Comparison of ENCODE assay signal across 9 mouse cellular contexts in genomic region chr8:70729808-70730475, GRCm38 (mm10). TPM values are rescaled to one million over a fixed set of nuclear protein-coding genes. Genes with fewer than 3 reads are reported as not detected.
DNase-seq lines count a peak whose midpoint lies in the region; ATAC-seq lines count a peak whose summit lies in the region.
"Had no signal": no experiment of that assay in that cellular context is flagged by ENCODE, and none has a peak within 500 bp of the region (broad histone marks: within the 10 kb centered on the region; RNA-seq: fewer than 3 reads in every experiment).

No protein-coding gene starts in this region.

- no peak for ATAC-seq in erythroblast, adult 5-6 weeks (replicated peaks; ENCODE audit: low FRiP score, poor library complexity, severe bottlenecking)
- no peak for ATAC-seq in forebrain, embryonic 13.5 days
- no peak for ATAC-seq in liver, embryonic 12.5 days
- no peak for ATAC-seq in neural tube, embryonic 15.5 days (ENCODE audit: low FRiP score)
- no peak for ATAC-seq in cerebellum, adult (ENCODE audit: insufficient number of reproducible peaks, low FRiP score, low TSS enrichment)

- H3K27ac ChIP-seq in forebrain, embryonic 13.5 days, result no peak overlapping the region
- no peak overlapping the region for H3K27ac ChIP-seq in liver, embryonic 12.5 days
- no peak overlapping the region for H3K27ac ChIP-seq in neural tube, embryonic 15.5 days (replicated peaks)

- DNase-seq in CD4-positive helper T cell, adult 2 months (ENCODE audit: low read depth, low spot score), result peak; percentile 55
- no peak for DNase-seq in left cerebral cortex, adult 18-20 months (ENCODE audit: low spot score in 2 of 2)

- H3K27me3 ChIP-seq in erythroblast, embryonic 14.5 days (ENCODE audit: control insufficient read depth), result peaks cover 51% of the 10 kb centered on the region
- peaks cover 59% of the 10 kb centered on the region for H3K27me3 ChIP-seq in forebrain, embryonic 13.5 days
- peaks cover 80% of the 10 kb centered on the region for H3K27me3 ChIP-seq in liver, embryonic 12.5 days (replicated peaks)
- peaks cover 64% of the 10 kb centered on the region for H3K27me3 ChIP-seq in neural tube, embryonic 15.5 days (replicated peaks)

- H3K36me3 ChIP-seq in erythroblast, embryonic 14.5 days (ENCODE audit: control insufficient read depth), result no peaks in the 10 kb centered on the region
- H3K36me3 ChIP-seq in forebrain, embryonic 13.5 days (ENCODE audit: poor library complexity, severe bottlenecking), result no peaks in the 10 kb centered on the region
- no peaks in the 10 kb centered on the region for H3K36me3 ChIP-seq in liver, embryonic 12.5 days
- no peaks in the 10 kb centered on the region for H3K36me3 ChIP-seq in neural tube, embryonic 15.5 days

- peak overlapping the region; percentile 23 for H3K4me3 ChIP-seq in erythroblast, embryonic 14.5 days (replicated peaks)
- peak overlapping the region; percentile 23 for H3K4me3 ChIP-seq in forebrain, embryonic 13.5 days
- H3K4me3 ChIP-seq in liver, embryonic 12.5 days, result peak overlapping the region; percentile 42
- peak overlapping the region; percentile 26; the same call in 1 of the 2 replicates for H3K4me3 ChIP-seq in neural tube, embryonic 15.5 days (replicated peaks)

- H3K4me1 ChIP-seq in erythroblast, embryonic 14.5 days (ENCODE audit: control insufficient read depth), result peaks cover 7% of the 10 kb centered on the region
- H3K4me1 ChIP-seq in forebrain, embryonic 13.5 days, result peaks cover 4% of the 10 kb centered on the region
- H3K4me1 ChIP-seq in liver, embryonic 12.5 days, result peaks cover 18% of the 10 kb centered on the region; the same call in 1 of the 2 replicates
- H3K4me1 ChIP-seq in neural tube, embryonic 15.5 days, result peaks cover 5% of the 10 kb centered on the region

- 5% methylated on average over 34 of the region's 34 CpGs for WGBS in forebrain, embryonic 13.5 days
- 4% methylated on average over 34 of the region's 34 CpGs for WGBS in liver, embryonic 12.5 days (ENCODE audit: insufficient replicate concordance)
- 5% methylated on average over 34 of the region's 34 CpGs for WGBS in neural tube, embryonic 15.5 days

- H3K9ac ChIP-seq in forebrain, embryonic 13.5 days, result peak overlapping the region; percentile 43; the same call in 1 of the 2 replicates
- peak overlapping the region; percentile 25; the same call in 1 of the 2 replicates for H3K9ac ChIP-seq in liver, embryonic 12.5 days
- H3K9ac ChIP-seq in neural tube, embryonic 15.5 days (replicated peaks), result no peak overlapping the region

- H3K9me3 ChIP-seq in erythroblast, embryonic 14.5 days (ENCODE audit: control insufficient read depth, low read length), result no peaks in the 10 kb centered on the region
- H3K9me3 ChIP-seq in forebrain, embryonic 13.5 days (replicated peaks), result no peaks in the 10 kb centered on the region
- H3K9me3 ChIP-seq in liver, embryonic 12.5 days (replicated peaks), result no peaks in the 10 kb centered on the region
- no peaks in the 10 kb centered on the region for H3K9me3 ChIP-seq in neural tube, embryonic 15.5 days (replicated peaks)

- peak overlapping the region; percentile 50 for H3K4me2 ChIP-seq in forebrain, embryonic 13.5 days
- peak overlapping the region; percentile 59 for H3K4me2 ChIP-seq in liver, embryonic 12.5 days
- H3K4me2 ChIP-seq in neural tube, embryonic 15.5 days, result peak overlapping the region; percentile 49

RNA-seq across cellular contexts. Expression of gene Pde4c, which starts 6.4 kb away (rescaled TPM):
- polyA plus RNA-seq in erythroblast, embryonic 14.5 days (2012), result 0.02 TPM in 1 of 2 replicates, not detected in the other
- total RNA-seq in erythroblast, adult 5-6 weeks (2015; ENCODE audit: low replicate concordance), result not detected in 2 replicates
- not detected in 2 replicates for total RNA-seq in erythroblast, adult 5-6 weeks (2017; ENCODE audit: low replicate concordance)
- polyA plus RNA-seq in forebrain, embryonic 13.5 days (2015; fragmentation: Nextera tagmentation; extraction: Ambion mirVana), result 0.10 TPM in 1 of 2 replicates, not detected in the other
- 0.56 and 0.71 TPM in 2 replicates for polyA plus RNA-seq in liver, embryonic 12.5 days (2016; fragmentation: Nextera tagmentation; extraction: Ambion mirVana)
- 0.17 and 0.40 TPM in 2 replicates for polyA plus RNA-seq in neural tube, embryonic 15.5 days (2015; fragmentation: Nextera tagmentation; extraction: Ambion mirVana)
- 1 to 10 TPM; 1.6 to 3.4 TPM for total RNA-seq in left cerebral cortex, adult 18-20 months (2021)

RNA-seq across cellular contexts. Expression of gene Gm3336, which starts 11.6 kb away (rescaled TPM):
- not detected in 2 replicates for polyA plus RNA-seq in erythroblast, embryonic 14.5 days (2012)
- total RNA-seq in erythroblast, adult 5-6 weeks (2015; ENCODE audit: low replicate concordance), result not detected in 2 replicates
- total RNA-seq in erythroblast, adult 5-6 weeks (2017; ENCODE audit: low replicate concordance), result not detected in 2 replicates
- polyA plus RNA-seq in forebrain, embryonic 13.5 days (2015; fragmentation: Nextera tagmentation; extraction: Ambion mirVana), result not detected in 2 replicates
- not detected in 2 replicates for polyA plus RNA-seq in liver, embryonic 12.5 days (2016; fragmentation: Nextera tagmentation; extraction: Ambion mirVana)
- polyA plus RNA-seq in neural tube, embryonic 15.5 days (2015; fragmentation: Nextera tagmentation; extraction: Ambion mirVana), result not detected in 2 replicates
- not detected for total RNA-seq in left cerebral cortex, adult 18-20 months (2021)
- polyA plus RNA-seq: C2C12 had no signal

RNA-seq across cellular contexts. Expression of gene Rab3a, which starts 24.5 kb away (rescaled TPM):
- 0.30 and 0.59 TPM in 2 replicates for polyA plus RNA-seq in erythroblast, embryonic 14.5 days (2012)
- total RNA-seq in erythroblast, adult 5-6 weeks (2015; ENCODE audit: low replicate concordance), result not detected in 2 replicates
- total RNA-seq in erythroblast, adult 5-6 weeks (2017; ENCODE audit: low replicate concordance), result 1.5 TPM in 1 of 2 replicates, not detected in the other
- polyA plus RNA-seq in forebrain, embryonic 13.5 days (2015; fragmentation: Nextera tagmentation; extraction: Ambion mirVana), result 180 and 188 TPM in 2 replicates
- 3.3 and 3.9 TPM in 2 replicates for polyA plus RNA-seq in liver, embryonic 12.5 days (2016; fragmentation: Nextera tagmentation; extraction: Ambion mirVana)
- 536 and 627 TPM in 2 replicates for polyA plus RNA-seq in neural tube, embryonic 15.5 days (2015; fragmentation: Nextera tagmentation; extraction: Ambion mirVana)
- total RNA-seq in left cerebral cortex, adult 18-20 months (2021), result 100 to 1,000 TPM; 870 to 892 TPM

RNA-seq across cellular contexts. Expression of gene Iqcn, which starts 26.7 kb away (rescaled TPM):
- 0.02 TPM in 1 of 2 replicates, not detected in the other for polyA plus RNA-seq in erythroblast, embryonic 14.5 days (2012)
- total RNA-seq in erythroblast, adult 5-6 weeks (2015; ENCODE audit: low replicate concordance), result not detected in 2 replicates
- total RNA-seq in erythroblast, adult 5-6 weeks (2017; ENCODE audit: low replicate concordance), result not detected in 2 replicates
- polyA plus RNA-seq in forebrain, embryonic 13.5 days (2015; fragmentation: Nextera tagmentation; extraction: Ambion mirVana), result 0.05 and 0.11 TPM in 2 replicates
- not detected in 2 replicates for polyA plus RNA-seq in liver, embryonic 12.5 days (2016; fragmentation: Nextera tagmentation; extraction: Ambion mirVana)
- 0.04 and 0.09 TPM in 2 replicates for polyA plus RNA-seq in neural tube, embryonic 15.5 days (2015; fragmentation: Nextera tagmentation; extraction: Ambion mirVana)
- total RNA-seq in left cerebral cortex, adult 18-20 months (2021), result under 1 TPM; 0.09 to 0.16 TPM

RNA-seq across cellular contexts. Expression of gene Mpv17l2, which starts 30.8 kb away (rescaled TPM):
- polyA plus RNA-seq in erythroblast, embryonic 14.5 days (2012), result 11.4 and 15.6 TPM in 2 replicates
- total RNA-seq in erythroblast, adult 5-6 weeks (2015; ENCODE audit: low replicate concordance), result 8.2 and 9.6 TPM in 2 replicates
- 3.8 and 6.4 TPM in 2 replicates for total RNA-seq in erythroblast, adult 5-6 weeks (2017; ENCODE audit: low replicate concordance)
- polyA plus RNA-seq in forebrain, embryonic 13.5 days (2015; fragmentation: Nextera tagmentation; extraction: Ambion mirVana), result 44.8 and 48.0 TPM in 2 replicates
- polyA plus RNA-seq in liver, embryonic 12.5 days (2016; fragmentation: Nextera tagmentation; extraction: Ambion mirVana), result 52.2 and 52.7 TPM in 2 replicates
- polyA plus RNA-seq in neural tube, embryonic 15.5 days (2015; fragmentation: Nextera tagmentation; extraction: Ambion mirVana), result 40.5 and 43.5 TPM in 2 replicates
- 10 to 100 TPM; 31.3 to 31.4 TPM for total RNA-seq in left cerebral cortex, adult 18-20 months (2021)

Comparison
In these comparisons a context has a peak if more than half of its experiments do, and no peak if none do; other contexts are left out.
1. RNA of gene Rab3a, which starts 24.5 kb away (polyA plus RNA-seq): 536 to 627 TPM in neural tube, embryonic 15.5 days and 180 to 188 TPM in forebrain, embryonic 13.5 days; 3.3 to 3.9 TPM in liver, embryonic 12.5 days and 0.30 to 0.59 TPM in erythroblast, embryonic 14.5 days; every median in the first group is over 10 times any median in the second.
2. Peak in every context shown above with its lines, with median percentiles within 50 percentile points of each other: H3K4me3 ChIP-seq and H3K4me2 ChIP-seq.